Mouse (Mus musculus): ENCODE results near the gene Clcnkb. TPM values are rescaled to one million over a fixed set of nuclear protein-coding genes. Genes with fewer than 3 reads are reported as not detected.

The Clcnkb gene
- total RNA-seq, 2 experiments from 2014 or later = not detected

- ATAC-seq (replicated peaks; ENCODE audit: low FRiP score, poor library complexity, severe bottlenecking) = no peak
Measured at GRCm38 (mm10) chr4:141411430-141411992, 4.3 kb downstream of the Clcnkb start.

DNA sequence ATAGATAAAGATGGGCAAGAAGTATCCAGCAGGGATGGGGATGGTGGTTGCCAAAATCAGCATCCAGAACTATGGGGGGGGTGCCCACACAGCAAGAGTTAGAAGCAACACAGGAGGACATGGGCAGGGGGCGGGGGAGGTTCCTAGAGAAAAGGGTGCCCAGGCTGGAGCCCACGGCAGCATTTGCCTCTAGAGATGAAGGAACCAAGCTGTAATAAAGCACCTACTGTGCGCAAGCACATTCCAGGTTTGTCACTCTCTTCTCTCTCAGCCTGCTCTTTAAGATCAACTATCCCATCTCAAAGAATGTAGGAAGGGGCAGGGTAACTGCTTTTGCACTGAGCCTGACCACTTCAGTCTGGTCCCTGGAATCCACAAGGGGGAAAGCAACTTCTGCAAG is 7.2 kb downstream of the Clcnkb start:
- ATAC-seq (replicated peaks; ENCODE audit: low FRiP score, poor library complexity, severe bottlenecking) = no peak

GRCm38 (mm10) chr4:141406516-141407299 is 9.1 kb downstream of the Clcnkb start:
- no peak for ATAC-seq (replicated peaks; ENCODE audit: low FRiP score, poor library complexity, severe bottlenecking)

DNA sequence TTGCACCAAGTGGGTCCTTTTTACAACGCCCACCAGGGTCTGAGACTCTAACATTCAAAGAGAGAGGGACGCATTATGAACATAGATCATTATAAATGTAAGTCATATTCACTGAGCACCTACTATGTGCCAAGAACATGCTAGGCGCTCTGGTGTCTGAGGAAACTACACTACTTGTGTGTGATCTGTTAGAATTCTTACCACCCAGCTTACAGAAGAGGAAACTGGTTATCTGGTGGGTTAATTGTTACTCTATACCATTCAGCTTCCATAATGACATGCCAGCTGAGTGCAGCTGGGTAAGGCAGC is 10.5 kb downstream of the Clcnkb start:
- ATAC-seq (replicated peaks; ENCODE audit: low FRiP score, poor library complexity, severe bottlenecking) = no peak

GRCm38 (mm10) chr4:141404518-141405313 is 11.1 kb downstream of the Clcnkb start:
- peak; percentile 79 for ATAC-seq (replicated peaks; ENCODE audit: low FRiP score, poor library complexity, severe bottlenecking)

DNA sequence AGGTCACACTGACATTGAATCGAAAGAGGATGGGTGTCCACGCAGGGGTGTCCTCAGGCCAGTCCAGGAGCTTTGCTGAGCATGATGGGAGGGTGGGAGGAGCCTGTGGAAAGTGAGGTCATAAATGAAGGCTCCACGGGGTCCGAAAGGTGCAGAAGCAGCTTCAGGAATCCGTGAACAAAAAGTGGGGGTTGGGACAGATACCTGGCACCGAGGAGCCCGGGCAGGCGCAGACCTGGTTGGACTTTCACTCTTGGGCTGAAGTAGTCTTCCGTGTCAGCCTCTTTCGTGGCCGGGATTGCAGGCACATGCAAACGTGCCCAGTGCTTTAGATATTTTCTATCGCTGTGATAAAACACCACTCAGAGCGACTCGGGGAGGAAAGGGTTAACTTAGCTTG is 15.6 kb downstream of the Clcnkb start:
- no peak for ATAC-seq (replicated peaks; ENCODE audit: low FRiP score, poor library complexity, severe bottlenecking)

GRCm38 (mm10) chr4:141398545-141398944 is 17.3 kb downstream of the Clcnkb start, which contains the start of gene Clcnka:
Gene Clcnka (minus strand): TSS chr4:141398724.
- ATAC-seq (replicated peaks; ENCODE audit: low FRiP score, poor library complexity, severe bottlenecking) = no peak

DNA sequence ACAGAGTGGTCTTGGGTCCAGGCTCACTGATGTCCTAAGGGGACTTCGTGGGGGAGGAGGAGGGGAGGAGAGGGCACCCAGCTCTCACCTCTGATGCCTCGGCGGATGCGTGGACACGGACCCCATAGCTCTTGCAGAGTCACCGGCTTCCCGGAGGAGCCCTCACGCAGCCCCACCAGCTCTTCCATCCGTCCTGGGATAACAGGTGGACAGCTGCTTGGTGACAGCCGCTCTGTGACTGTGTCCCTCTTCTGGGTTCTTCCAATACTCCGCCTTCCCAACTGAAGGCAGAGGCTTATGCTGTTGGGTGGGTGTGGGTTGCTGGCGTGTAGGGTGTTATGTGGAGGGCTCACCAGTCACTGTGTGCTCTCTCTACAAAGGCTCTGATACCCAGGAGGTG is 18.0 kb downstream of the Clcnkb start:
- no peak for ATAC-seq (replicated peaks; ENCODE audit: low FRiP score, poor library complexity, severe bottlenecking)

DNA sequence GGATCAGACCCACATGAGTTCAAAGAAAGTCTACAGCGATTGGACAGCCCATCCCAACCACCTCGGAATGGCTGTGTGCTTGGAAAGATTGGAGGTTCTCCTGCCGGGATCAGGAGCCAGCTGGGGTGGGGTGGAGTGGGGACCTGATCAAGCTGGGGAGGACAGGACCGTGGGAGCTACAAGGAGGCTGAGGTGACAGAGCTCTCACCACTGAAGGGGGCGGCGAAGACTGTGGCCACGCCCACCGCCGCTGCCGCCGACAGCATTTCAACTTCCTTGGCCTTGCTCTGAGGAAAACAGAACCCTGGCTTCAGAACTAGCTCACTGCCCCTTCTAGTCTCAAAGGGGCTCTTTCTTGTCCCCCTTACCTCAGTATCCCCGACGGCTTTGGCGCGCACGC is 21.1 kb downstream of the Clcnkb start:
- ATAC-seq (replicated peaks; ENCODE audit: low FRiP score, poor library complexity, severe bottlenecking) = no peak

DNA sequence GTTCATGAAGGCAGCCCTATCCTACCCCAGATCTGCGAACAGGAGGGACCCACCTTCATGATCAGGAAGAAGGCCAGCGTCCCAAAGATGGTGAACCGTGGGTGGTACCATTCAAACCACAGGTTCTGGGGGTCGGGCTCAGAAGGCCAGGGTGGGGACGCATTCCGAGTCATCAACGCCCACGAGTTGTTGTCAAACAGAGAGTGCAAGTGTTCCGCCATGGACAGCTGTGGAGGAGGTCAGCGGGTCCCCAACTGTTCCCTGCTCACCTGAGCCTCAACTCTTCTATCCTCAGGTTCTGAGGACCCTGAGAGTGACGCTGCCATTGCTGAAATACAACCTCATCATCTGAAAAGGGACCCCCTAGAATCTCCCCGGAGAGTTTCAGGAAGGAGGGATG is 24.5 kb downstream of the Clcnkb start:
- no peak for ATAC-seq (replicated peaks; ENCODE audit: low FRiP score, poor library complexity, severe bottlenecking)

DNA sequence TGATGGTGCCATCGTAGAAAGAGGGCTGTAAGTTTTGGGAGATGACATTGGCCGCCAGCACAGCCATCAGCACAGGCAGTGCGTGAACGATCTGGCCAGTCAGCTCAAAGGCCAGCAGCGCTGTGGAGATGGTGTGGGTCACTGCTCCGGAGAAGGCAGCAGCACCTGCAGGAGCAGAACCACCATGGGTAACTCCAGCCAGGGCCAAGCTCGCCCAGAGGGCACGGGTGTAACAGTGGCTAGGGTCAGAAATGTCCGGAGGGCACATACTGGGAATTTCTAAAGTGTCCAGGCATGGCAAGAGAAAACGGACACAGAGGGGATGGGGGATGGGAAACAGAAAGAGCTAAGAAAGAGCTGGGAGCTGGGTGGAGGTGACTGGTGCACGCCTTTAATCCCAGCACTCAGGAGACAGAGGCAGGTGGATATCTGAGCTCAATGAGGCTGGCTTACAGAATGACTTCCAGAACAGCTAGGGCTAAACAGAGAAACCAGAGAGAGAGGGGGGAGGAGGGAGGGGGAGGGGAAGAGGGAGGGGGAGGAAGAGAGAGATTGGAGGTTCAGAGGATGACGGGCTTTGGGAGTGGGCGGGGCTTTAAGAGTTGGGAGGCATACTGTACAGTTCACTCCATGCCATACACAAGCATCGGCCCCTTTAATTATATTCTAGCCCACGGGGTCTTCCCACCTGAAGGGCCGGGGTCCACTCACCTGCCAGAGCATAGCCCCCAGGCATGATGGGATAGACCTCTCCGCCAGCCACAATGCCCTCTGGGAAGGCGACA is 26.3 kb downstream of the Clcnkb start:
- no peak for ATAC-seq (replicated peaks; ENCODE audit: low FRiP score, poor library complexity, severe bottlenecking)

DNA sequence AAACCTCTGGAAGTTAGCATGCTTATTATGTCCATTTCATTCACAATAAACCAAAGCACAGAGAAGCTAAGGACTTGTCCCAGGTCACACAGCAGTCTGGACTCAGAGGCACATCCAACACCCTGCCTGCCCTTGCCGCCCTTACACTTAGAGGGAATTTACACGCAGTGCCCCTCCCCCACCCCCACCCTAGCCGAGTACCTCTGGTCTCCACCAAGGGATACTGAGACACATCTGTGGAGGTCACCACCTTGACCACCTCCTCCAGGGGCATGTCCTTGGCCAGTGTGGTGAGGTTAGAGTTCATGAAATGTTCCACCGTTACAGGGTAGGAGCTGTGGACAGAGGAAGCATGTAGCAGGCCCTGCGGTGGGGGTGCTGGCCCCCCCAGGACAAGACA is 27.9 kb downstream of the Clcnkb start:
- ATAC-seq (replicated peaks; ENCODE audit: low FRiP score, poor library complexity, severe bottlenecking) = no peak

DNA sequence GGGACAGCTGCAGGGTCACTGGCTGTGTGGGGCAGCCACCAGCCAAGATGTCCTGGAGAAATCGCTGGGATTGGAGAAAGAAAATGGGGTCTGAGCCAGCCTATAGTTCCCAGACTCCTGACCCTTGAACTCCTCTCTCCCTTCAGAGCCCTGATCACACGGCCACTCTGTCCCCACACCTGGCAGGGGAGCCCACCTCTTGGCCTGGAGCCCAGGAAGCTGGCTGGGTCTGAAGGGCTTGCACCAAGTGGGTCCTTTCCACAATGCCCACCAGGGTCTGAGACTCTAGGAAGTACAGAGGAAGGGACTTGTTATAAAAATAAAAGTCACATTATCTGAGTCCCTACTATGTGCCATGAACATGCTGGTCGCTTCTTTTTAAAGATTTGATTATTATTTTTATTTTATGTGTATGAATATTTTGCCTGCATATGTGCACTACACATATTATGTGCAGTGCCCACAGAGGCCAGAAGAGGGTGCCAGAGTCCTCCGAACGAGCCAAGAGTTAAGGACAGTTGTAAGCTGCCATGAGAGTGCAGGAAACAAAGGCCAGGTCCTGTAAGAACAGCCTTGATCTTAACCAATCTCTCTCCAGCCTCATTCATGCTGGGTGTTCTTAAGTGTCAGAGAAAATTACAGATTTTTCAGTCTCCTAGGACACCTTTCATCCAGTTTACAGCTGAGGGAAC is 28.6 kb downstream of the Clcnkb start:
- peak; percentile 58; the same call in 1 of the 2 replicates for ATAC-seq (replicated peaks; ENCODE audit: low FRiP score, poor library complexity, severe bottlenecking)

- ATAC-seq (replicated peaks; ENCODE audit: low FRiP score, poor library complexity, severe bottlenecking) = no peak
Measured at GRCm38 (mm10) chr4:141386150-141386549, 29.7 kb downstream of the Clcnkb start.

GRCm38 (mm10) chr4:141385275-141385674 is 30.5 kb downstream of the Clcnkb start:
- peak; percentile 65 for ATAC-seq (replicated peaks; ENCODE audit: low FRiP score, poor library complexity, severe bottlenecking)

GRCm38 (mm10) chr4:141382406-141382805 is 33.4 kb downstream of the Clcnkb start:
- ATAC-seq (replicated peaks; ENCODE audit: low FRiP score, poor library complexity, severe bottlenecking) = no peak

- ATAC-seq (replicated peaks; ENCODE audit: low FRiP score, poor library complexity, severe bottlenecking) = no peak
Measured at GRCm38 (mm10) chr4:141379674-141380073, 36.1 kb downstream of the Clcnkb start.

GRCm38 (mm10) chr4:141372426-141372825 is 43.4 kb downstream of the Clcnkb start:
- ATAC-seq (replicated peaks; ENCODE audit: low FRiP score, poor library complexity, severe bottlenecking) = no peak

DNA sequence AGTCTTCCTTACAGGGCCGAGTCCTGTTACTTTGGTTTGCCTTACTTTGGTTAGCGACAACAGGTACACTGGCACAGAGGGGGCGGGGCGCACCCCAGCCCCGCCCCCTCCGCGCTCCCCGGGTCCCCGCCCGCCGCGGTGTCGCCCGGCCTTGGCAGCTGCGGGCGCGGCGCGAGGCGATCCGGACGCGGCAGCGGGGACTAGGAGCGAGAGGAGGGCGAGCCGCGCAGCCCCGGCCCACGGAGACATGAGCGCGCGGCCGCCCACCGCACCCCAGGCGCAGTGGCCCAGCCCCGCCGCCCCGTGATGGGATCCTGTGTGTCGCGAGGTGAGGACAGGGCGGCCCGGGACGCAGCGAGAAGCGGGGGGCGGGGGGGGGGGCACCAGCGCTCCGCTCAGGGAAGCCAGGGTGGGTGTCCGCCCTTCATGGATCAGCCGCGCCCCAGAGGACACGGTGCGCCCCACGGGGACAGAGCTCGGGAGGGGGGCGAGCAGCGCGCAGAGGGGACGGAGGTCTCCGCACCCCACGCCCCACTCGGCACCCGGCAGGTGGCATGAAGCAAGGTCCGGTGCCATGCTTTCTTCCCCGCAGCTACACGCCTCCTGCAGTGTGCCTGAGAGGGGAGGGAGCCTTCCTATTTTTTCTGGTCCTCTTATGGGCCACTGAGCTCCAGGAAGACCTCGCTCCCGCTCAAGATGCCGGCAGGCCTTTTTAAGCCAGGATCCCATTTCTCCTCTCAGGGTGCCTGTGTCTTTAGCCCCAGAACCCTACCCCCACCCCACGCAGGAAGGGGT is 47.6 kb downstream of the Clcnkb start, which contains the start of gene Fam131c:
Gene Fam131c (plus strand): TSS at position 224 of the 795 bp plus-strand sequence.
- ATAC-seq (replicated peaks; ENCODE audit: low FRiP score, poor library complexity, severe bottlenecking) = no peak

Data from erythroblast, adult 5-6 weeks (primary cell).